Mouse (Mus musculus) limb, embryonic 13.5 days (tissue): ENCODE results near the gene Jmjd1c. TPM values are rescaled to one million over a fixed set of nuclear protein-coding genes. Genes with fewer than 3 reads are reported as not detected.
"Not testable (repeated sequence)": the region's sequence is repeated elsewhere in the genome, so short reads cannot be mapped to it uniquely, and the experiment has no call there.

Source experiments
- ATAC-seq: fragments of 200-750 bp; cut with Nextera tagmentation; 2 replicates; pipeline ENCODE4 v1.8.0; 2017; ENCODE audit warnings: low read depth, moderate number of reproducible peaks, moderate TSS enrichment; ENCODE audit not compliant: low FRiP score
- H3K27ac ChIP-seq: fragments of 300-500 bp; sonication (generic); 2 replicates; pipeline ENCODE4 v1.5.1; 2015; ENCODE audit warnings: inconsistent platforms, mild to moderate bottlenecking, moderate library complexity
- H3K27me3 ChIP-seq: fragments of 300-500 bp; sonication (generic); 2 replicates; pipeline ENCODE4 v1.6.1; 2015; ENCODE audit warnings: mild to moderate bottlenecking, inconsistent platforms
- H3K36me3 ChIP-seq: fragments of 300-500 bp; sonication (generic); 2 replicates; pipeline ENCODE4 v1.6.1; 2015; ENCODE audit warnings: inconsistent platforms, mild to moderate bottlenecking, moderate library complexity
- H3K4me1 ChIP-seq: fragments of 300-500 bp; sonication (generic); 2 replicates; pipeline ENCODE4 v1.6.1; 2015; ENCODE audit warnings: inconsistent platforms
- H3K4me2 ChIP-seq: fragments of 300-500 bp; sonication (generic); replicated peaks from 2 replicates; pipeline ENCODE4 v1.6.1; 2015; ENCODE audit warnings: inconsistent platforms, mild to moderate bottlenecking, moderate library complexity
- H3K4me3 ChIP-seq: fragments of 300-500 bp; sonication (generic); 2 replicates; pipeline ENCODE4 v1.5.1; 2015; ENCODE audit warnings: moderate library complexity, mild to moderate bottlenecking, inconsistent platforms
- H3K9ac ChIP-seq: fragments of 300-500 bp; sonication (generic); 2 replicates; pipeline ENCODE4 v1.6.1; 2015; ENCODE audit warnings: mild to moderate bottlenecking, inconsistent platforms
- H3K9me3 ChIP-seq: fragments of 300-500 bp; sonication (generic); 2 replicates; pipeline ENCODE4 v1.6.1; 2016; ENCODE audit warnings: inconsistent platforms
- WGBS: fragments of 180-500 bp; shearing (Covaris S2); methylation state at CpG from one replicate; pipeline ENCODE4 v1.1.7; 2015; 5-methylcytosine and 5-hydroxymethylcytosine counted together
- polyA plus RNA-seq: library from polyadenylated mRNA; unstranded; fragments of >200 nt; fragmentation: Nextera tagmentation; extraction: Ambion mirVana; gene quantifications from 2 replicates; pipeline ENCODE4 v1.2.1, GENCODE M21; 2015

Jmjd1c gene
- polyA plus RNA-seq, 1 experiment from 2014 or later = 47.3 TPM

- Histone ChIP-seq H3K9me3 (no peaks in the 10 kb centered on the region), H3K27ac (no peak overlapping the region), H3K4me2 (no peak overlapping the region), H3K9ac (no peak overlapping the region), H3K36me3 (peaks cover 8% of the 10 kb centered on the region), H3K4me1 (peaks cover 79% of the 10 kb centered on the region), H3K27me3 (no peaks in the 10 kb centered on the region), H3K4me3 (no peak overlapping the region)
- ATAC-seq = no peak
- WGBS = 75% methylated on average over 9 of the region's 9 CpGs
These were observed 12.2 kb downstream of the Jmjd1c start for GRCm38 (mm10) chr10:67108096-67108495.

DNA sequence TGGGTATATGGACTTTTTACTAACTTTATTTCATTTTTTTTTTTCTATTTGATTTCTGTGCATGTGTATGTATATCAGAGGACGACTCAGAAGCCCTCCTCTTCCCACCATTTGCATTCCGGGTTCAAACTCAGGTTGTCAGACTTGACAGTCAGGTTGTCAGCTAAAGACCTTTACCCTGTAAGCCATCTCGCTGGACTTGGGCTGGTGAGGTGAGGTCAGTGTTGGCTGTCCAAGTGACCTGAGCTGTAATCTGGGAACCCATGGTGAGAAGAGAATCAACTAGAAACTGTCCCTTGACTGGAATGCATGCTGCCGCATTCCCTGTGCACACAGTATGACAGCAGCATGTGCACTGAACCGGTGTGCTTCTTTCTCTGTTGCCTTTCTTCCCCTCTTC lies 13.7 kb downstream of the Jmjd1c start:
- H3K36me3 ChIP-seq = peaks cover 8% of the 10 kb centered on the region
- no peak overlapping the region; the same call in 1 of the 2 replicates for H3K27ac ChIP-seq
- H3K27me3 ChIP-seq = no peaks in the 10 kb centered on the region
- no peak for ATAC-seq
- H3K4me2 ChIP-seq = no peak overlapping the region
- H3K9ac ChIP-seq = no peak overlapping the region
- peaks cover 72% of the 10 kb centered on the region for H3K4me1 ChIP-seq
- 86% methylated on average over 5 of the region's 5 CpGs for WGBS
- no peaks in the 10 kb centered on the region for H3K9me3 ChIP-seq
- H3K4me3 ChIP-seq = no peak overlapping the region

DNA sequence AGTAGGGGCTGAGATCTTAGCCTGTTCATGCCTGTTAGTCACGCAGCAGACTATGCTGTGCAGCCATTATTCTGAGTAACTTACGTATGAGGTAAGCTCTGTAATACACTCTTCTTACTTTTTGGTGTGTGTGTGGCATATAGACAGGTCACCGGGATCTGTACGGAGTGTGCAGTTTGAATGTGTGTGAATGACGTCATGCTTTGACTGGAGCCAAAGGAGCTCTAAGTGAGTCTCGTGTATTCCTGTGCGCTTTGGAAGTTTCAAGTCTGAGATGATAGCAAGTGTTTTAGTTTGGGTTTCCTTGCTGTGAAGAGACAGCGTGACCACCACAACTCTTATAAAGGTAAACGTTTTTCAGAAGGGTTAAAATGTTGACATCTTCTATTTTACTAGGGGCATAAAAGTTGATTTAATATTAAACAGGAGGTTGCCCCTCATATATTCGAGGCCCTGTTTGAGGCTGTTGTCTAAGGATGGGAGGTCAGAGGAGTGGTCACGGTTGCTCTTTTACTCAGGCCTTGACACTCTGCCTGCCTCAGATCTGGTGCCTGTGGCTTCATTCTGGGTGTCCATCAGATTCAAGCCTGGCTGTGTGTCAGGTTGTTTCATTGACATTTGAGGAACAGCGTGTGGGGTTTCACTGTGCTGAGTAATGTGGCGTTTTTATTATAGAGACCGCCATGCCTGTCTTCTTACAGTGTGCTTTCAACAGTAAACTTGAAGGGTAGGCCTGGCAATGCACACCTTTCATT lies 15.3 kb downstream of the Jmjd1c start:
- Histone ChIP-seq H3K36me3 (peaks cover 8% of the 10 kb centered on the region), H3K9ac (no peak overlapping the region), H3K27me3 (no peaks in the 10 kb centered on the region), H3K4me1 (peaks cover 74% of the 10 kb centered on the region), H3K4me3 (no peak overlapping the region), H3K9me3 (no peaks in the 10 kb centered on the region), H3K4me2 (no peak overlapping the region), H3K27ac (no peak overlapping the region)
- ATAC-seq = peak; percentile 57; the same call in 1 of the 2 replicates
- WGBS = 62% methylated on average over 14 of the region's 14 CpGs

GRCm38 (mm10) chr10:67111799-67112177 lies 15.9 kb downstream of the Jmjd1c start:
- no peaks in the 10 kb centered on the region for H3K9me3 ChIP-seq
- no peak overlapping the region for H3K9ac ChIP-seq
- H3K27ac ChIP-seq = no peak overlapping the region
- 60% methylated on average over 5 of the region's 5 CpGs for WGBS
- no peak overlapping the region for H3K4me2 ChIP-seq
- no peak overlapping the region for H3K4me3 ChIP-seq
- peaks cover 74% of the 10 kb centered on the region for H3K4me1 ChIP-seq
- ATAC-seq = no peak
- peaks cover 8% of the 10 kb centered on the region for H3K36me3 ChIP-seq
- no peaks in the 10 kb centered on the region for H3K27me3 ChIP-seq

DNA sequence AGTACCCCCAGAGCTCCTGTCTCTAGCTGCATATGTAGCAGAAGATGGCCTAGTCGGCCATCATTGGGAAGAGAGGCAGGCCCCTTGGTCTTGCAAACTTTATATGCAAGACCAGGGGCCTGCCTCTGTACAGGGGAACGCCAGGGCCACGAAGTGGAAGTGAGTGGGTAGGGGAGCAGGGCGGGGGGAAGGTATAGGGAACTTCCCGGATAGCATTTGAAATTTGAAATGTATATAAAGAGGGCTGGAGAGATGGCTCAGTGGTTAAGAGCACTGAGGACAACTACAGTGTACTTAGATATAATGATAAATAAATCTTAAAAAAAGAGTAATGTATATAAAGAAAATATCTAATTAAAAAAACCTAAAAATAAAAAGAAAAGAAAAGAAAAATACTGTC lies 17.0 kb downstream of the Jmjd1c start:
- H3K4me3 ChIP-seq, H3K27me3 ChIP-seq, H3K9me3 ChIP-seq, H3K4me2 ChIP-seq, H3K9ac ChIP-seq, H3K36me3 ChIP-seq, H3K27ac ChIP-seq, ATAC-seq: not testable (repeated sequence)
- H3K4me1 ChIP-seq = peaks cover 74% of the 10 kb centered on the region
- WGBS = 80% methylated on average over 5 of the region's 5 CpGs

- Histone ChIP-seq H3K9ac (no peak overlapping the region), H3K27me3 (no peaks in the 10 kb centered on the region), H3K27ac (no peak overlapping the region), H3K4me1 (peaks cover 75% of the 10 kb centered on the region), H3K4me3 (no peak overlapping the region), H3K36me3 (no peaks in the 10 kb centered on the region), H3K9me3 (no peaks in the 10 kb centered on the region), H3K4me2 (no peak overlapping the region)
- WGBS = 42% methylated on average over 11 of the region's 11 CpGs
- ATAC-seq = no peak
These were observed 17.9 kb downstream of the Jmjd1c start for GRCm38 (mm10) chr10:67113833-67114232.

- Histone ChIP-seq H3K4me2 (0 out of 2 replicates have a peak overlapping the region, but pooled peaks have one; percentile 21), H3K4me1 (peaks cover 78% of the 10 kb centered on the region), H3K4me3 (no peak overlapping the region)
These were observed 19.2 kb downstream of the Jmjd1c start for GRCm38 (mm10) chr10:67115115-67115514.

GRCm38 (mm10) chr10:67115666-67116091 lies 19.8 kb downstream of the Jmjd1c start:
- peak; percentile 66 for ATAC-seq
- Histone ChIP-seq H3K27me3 (no peaks in the 10 kb centered on the region), H3K9ac (no peak overlapping the region), H3K4me1 (peaks cover 77% of the 10 kb centered on the region), H3K36me3 (no peaks in the 10 kb centered on the region), H3K27ac (peak overlapping the region; percentile 69), H3K4me2 (peak overlapping the region; percentile 40), H3K9me3 (no peaks in the 10 kb centered on the region), H3K4me3 (no peak overlapping the region)
- WGBS = 10% methylated on average over 5 of the region's 5 CpGs

More at GRCm38 (mm10) chr10:67115115-67115514, 19.2 kb downstream of the Jmjd1c start:
- Histone ChIP-seq H3K36me3 (no peaks in the 10 kb centered on the region), H3K27ac (peak overlapping the region; percentile 69), H3K9ac (no peak overlapping the region), H3K9me3 (no peaks in the 10 kb centered on the region), H3K27me3 (no peaks in the 10 kb centered on the region)
- WGBS = 4% methylated on average over 6 of the region's 6 CpGs
- ATAC-seq = no peak

DNA sequence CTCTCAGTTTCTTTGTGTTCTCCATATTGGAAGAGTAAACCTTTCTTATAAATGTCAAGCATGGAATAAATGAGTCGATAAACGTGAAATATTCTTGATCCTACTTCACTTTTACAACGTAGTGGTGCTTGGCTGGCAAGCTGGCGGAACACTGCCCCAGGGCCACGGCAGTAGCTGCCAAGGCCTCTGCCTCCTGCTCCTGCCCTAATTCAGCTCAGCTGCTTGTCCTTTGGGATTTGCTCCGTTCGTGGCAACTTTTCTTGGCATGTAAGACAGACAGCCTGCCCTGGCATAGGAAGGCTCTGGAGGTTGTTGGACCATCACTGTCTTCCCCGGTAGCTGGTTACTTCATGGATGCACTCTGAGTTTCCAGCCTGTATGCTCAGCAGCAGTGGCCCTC lies 20.3 kb downstream of the Jmjd1c start:
- Histone ChIP-seq H3K27me3 (no peaks in the 10 kb centered on the region), H3K4me2 (peak overlapping the region; percentile 27; the same call in 1 of the 2 replicates), H3K27ac (no peak overlapping the region), H3K4me3 (no peak overlapping the region), H3K4me1 (peaks cover 71% of the 10 kb centered on the region), H3K9ac (no peak overlapping the region), H3K36me3 (no peaks in the 10 kb centered on the region), H3K9me3 (no peaks in the 10 kb centered on the region)
- 34% methylated on average over 8 of the region's 8 CpGs for WGBS
- ATAC-seq = 0 out of 2 replicates have a peak, but pooled peaks have one; percentile 20

- Histone ChIP-seq H3K27ac (no peak overlapping the region), H3K4me1 (peaks cover 50% of the 10 kb centered on the region), H3K4me3 (no peak overlapping the region), H3K36me3 (no peaks in the 10 kb centered on the region), H3K4me2 (no peak overlapping the region), H3K9ac (no peak overlapping the region), H3K9me3 (no peaks in the 10 kb centered on the region), H3K27me3 (no peaks in the 10 kb centered on the region)
- 53% methylated on average over 7 of the region's 7 CpGs for WGBS
- ATAC-seq = peak; percentile 34; the same call in 1 of the 2 replicates
These were observed 23.4 kb downstream of the Jmjd1c start for GRCm38 (mm10) chr10:67119291-67119690.

DNA sequence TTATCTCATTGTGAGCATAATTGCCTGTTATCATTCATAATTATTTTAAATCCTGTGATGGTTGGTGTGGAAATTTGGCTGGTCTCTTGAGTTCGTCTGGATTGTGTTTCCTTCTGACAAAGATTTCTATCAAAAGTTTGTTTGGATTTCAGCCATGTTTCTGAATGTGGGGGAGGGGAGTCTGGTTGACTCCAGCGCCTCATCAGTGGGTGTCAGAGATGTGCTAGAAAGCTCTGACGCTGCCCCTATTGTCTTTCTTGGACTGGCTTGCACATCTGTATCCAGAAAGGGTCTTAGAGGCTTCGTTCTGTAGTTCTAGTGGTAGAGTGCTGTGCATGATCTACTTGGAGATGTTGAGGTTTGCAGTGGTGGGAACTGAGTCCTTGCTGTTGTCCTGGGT lies 24.3 kb downstream of the Jmjd1c start:
- WGBS = 76% methylated on average over 4 of the region's 4 CpGs
- ATAC-seq = no peak
- Histone ChIP-seq H3K27ac (no peak overlapping the region), H3K4me3 (no peak overlapping the region), H3K4me2 (no peak overlapping the region), H3K27me3 (no peaks in the 10 kb centered on the region), H3K4me1 (peaks cover 41% of the 10 kb centered on the region), H3K9me3 (no peaks in the 10 kb centered on the region), H3K36me3 (no peaks in the 10 kb centered on the region), H3K9ac (no peak overlapping the region)

GRCm38 (mm10) chr10:67120640-67121039 lies 24.7 kb downstream of the Jmjd1c start:
- 75% methylated on average over 2 of the region's 2 CpGs for WGBS
- H3K4me3 ChIP-seq = no peak overlapping the region

More at GRCm38 (mm10) chr10:67120640-67121039, 24.7 kb downstream of the Jmjd1c start:
- H3K4me1 ChIP-seq = peaks cover 41% of the 10 kb centered on the region
- H3K27ac ChIP-seq = no peak overlapping the region
- H3K4me2 ChIP-seq = no peak overlapping the region
- H3K36me3 ChIP-seq = no peaks in the 10 kb centered on the region
- ATAC-seq = no peak
- no peak overlapping the region for H3K9ac ChIP-seq
- 0 out of 2 replicates have a peak, but pooled peaks cover 2% of the 10 kb centered on the region for H3K27me3 ChIP-seq
- H3K9me3 ChIP-seq = no peaks in the 10 kb centered on the region
